Mouse (Mus musculus) right cerebral cortex, postnatal 4 days (tissue): ENCODE measurements around the gene Lrfn5.

Source experiments
- DNase-seq: peaks from one replicate; pipeline ENCODE4 v3.0.0-alpha.2; 2022

Gene Lrfn5

GRCm38 (mm10) chr12:61522829-61523370 is at the start of gene Lrfn5:
Lrfn5 (plus strand) TSS chr12:61523150.
- DNase-seq: peak; percentile 72

DNA sequence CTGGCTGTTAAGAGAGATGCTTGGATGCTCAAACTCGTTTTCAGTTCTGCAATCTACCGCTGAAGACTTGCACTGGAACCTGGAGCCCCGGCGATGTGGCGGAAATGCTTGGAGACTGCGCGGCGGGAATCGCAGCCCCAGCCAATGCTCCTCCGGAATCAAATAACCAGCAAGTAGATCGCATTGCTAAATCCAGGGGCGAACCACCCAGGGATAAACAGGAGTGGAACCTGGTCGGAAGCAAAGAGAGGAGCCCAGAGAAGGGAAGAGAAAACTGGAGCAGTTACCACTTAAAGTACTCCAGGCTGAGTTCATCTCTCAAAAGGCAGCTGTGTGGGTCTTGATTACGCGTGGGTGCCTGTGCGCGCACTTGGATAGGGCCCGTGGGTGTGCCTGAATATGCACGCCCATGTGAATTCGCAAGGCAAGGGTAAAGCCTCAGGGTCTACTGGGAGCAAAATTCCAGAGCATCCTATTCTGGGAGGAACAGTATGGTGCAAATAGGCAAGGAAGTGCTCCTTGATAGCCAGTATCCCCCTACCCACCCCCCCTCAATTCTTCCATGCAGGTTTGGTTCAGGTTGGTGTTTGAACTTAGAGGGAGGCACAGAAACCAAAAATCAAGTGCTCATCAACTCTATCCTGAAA is 1.3 kb upstream of the Lrfn5 start:
- peak; percentile 27 for DNase-seq

DNA sequence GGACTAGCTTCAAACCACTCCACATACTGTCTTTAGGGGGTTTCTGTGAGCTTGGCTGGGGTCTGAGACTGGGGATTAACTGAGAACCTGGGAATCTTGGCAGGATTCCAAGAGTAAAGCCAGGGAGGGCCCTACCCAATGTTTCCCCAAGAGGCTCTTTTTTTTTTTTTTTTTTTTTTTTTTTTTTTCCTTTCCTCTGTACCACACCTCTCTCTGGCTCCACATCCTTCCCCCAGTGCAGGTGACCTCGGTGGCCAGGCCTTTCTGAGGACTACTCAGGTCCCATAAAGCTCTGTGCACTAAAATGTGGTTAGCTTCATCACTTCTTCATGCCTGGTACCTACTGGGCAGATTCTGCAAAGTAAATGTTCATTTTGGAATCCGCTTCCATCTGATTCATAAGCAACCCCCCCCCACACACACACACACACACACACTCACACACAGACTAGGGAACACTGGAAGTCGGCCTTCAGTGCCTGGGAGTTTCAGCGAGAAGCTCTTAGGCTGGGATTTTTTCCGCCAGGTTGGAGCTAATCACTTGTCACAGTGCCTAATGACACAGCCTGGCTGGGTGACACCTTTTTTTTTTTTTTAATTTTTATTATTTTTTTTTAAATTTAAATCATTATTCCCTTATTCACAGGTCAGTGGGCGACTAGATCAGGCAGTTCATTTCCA is 662 bp upstream of the Lrfn5 start:
- DNase-seq: peak; percentile 22

- peak; percentile 20 for DNase-seq
Observed at GRCm38 (mm10) chr12:61523631-61524182, 757 bp downstream of the Lrfn5 start.

DNA sequence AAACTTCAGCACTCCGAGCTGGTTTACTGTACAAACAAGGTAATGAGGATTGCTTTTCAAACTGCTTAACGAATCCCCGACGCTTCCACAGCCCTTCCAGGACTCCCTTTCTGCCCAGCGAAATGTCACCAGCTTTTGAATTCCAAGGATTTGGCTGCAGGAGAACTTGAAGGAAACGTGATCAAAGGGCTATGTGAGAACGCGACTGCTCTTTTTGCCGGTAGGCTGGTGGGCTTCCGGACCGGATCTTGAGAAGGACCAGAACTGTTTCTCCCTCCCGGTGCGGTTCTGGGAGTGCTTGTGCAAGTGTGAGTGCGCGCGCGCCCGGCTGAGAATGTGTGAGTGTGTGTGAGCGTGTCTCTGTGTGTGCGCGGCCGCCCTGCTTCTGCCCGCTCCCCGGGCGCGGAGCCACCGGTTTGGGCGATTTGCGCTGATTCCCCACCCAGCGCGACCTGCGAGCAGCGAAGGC is 1.3 kb downstream of the Lrfn5 start:
- DNase-seq: peak; percentile 61

- DNase-seq: peak; percentile 73
Observed at GRCm38 (mm10) chr12:61526199-61526598, 3.2 kb downstream of the Lrfn5 start.

DNA sequence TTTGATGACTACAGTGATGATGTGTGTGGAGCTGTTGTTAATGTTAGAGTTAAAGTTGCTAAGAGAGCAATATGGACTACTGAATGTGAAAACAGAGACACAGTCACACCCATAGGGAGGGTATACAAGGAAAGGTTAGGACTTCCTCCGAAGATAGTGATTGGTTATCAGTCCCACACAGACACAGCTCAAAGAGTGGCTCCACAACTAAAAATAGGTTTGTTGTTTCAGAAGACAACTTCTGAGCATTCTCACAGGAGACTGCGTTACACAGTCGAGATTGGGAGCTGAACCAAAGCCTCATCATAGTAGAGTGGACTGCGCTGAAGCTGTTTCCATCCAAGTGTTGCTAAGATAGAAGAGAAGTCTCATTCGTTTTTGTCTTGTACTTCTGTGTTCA is 57.0 kb downstream of the Lrfn5 start:
- no peak for DNase-seq

DNA sequence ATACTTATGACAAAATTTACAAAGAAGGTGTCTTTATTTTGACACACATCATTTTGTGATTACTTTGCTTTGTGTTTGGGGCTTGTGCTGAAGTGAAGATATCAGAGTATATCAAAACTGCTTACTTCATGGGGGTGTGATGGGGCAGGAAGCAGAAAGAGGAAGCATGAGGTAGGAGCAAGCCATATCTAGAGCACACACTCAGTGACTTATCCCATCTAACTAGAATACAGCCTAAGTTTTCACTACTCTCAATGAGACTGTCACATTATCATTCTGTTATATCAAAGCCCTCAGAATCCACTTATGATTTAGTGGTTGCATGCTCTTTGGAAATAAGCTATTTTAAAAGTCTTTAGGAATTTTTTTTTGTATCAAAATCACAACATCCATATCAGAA is 77.4 kb downstream of the Lrfn5 start:
- DNase-seq: no peak

DNA sequence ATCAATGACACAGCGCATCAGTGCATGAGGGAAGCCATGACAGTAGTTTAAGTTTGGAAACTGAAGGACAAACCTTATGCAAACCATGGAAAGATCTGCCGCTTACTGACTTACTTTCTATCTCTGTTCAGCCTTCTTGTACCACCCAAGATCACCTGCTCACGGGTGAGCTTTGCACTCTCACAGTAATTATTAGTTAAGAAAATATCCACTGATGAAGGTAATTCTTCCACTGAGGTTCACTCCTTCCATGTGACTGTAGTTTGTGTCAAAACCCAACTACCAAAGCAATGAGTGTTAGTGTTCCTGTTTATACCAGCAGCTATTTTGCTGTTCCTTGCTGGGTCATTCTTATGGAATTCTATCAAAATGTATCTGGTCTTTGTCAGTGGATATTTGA is 84.9 kb downstream of the Lrfn5 start:
- no peak for DNase-seq

DNA sequence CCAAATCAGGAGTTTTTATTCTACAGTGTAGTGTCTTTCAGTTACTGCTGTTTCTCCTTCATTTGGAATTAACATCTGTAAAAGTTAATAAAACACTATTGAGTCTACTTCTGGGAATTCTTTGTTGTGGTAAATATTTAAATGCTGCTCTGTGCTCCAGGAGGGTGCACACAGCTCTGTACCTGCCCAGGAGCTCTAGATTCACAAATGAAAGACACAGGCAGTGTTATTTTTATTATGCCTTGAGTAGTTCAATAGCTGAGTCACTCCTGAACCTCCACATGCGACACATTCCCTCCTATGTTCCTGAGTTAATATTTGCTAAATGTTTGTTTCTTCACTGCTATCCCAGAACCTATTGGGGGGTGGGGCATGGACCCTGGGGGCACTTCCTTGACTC is 87.1 kb downstream of the Lrfn5 start:
- DNase-seq: no peak

DNA sequence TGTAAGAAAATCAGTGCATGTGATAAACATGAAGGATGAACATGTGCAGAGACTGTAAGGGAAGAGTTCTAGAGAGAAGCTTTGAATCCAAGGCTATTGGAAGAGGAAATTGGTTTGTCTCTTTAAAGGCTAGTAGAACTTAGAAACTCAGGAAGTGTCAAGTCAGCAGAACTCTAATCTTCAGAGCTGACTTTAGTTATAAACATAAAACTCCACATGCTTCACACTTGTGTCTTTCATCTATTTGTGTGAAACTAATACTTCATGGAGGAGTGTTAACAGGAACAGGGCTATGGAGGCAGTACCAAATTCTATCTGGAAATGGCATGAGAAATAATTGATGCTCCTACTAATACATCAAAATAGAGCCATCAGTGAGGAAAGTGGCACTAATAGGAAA is 101.6 kb downstream of the Lrfn5 start:
- no peak for DNase-seq

DNA sequence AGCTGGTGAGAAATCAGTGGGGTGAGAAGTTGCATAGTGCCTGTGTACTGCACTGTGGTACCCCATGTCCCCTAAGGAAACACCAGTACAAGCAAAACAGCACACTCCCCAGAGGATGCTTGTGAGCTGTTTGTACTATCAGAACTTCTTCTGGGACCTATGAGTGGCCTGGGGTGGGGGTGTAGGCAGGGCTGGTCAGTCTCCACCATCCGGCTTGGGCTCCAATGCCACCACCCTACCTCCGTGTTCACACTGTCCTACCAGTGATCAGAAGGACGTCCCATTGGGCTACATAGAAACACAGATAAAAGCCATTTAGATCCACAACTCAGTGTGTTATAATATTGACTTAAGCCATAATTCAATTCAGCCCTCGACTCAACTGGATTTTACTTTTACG is 131.4 kb downstream of the Lrfn5 start:
- DNase-seq: no peak

- no peak for DNase-seq
Observed at GRCm38 (mm10) chr12:61723158-61723557, 200.2 kb downstream of the Lrfn5 start.

GRCm38 (mm10) chr12:61807073-61807605 is 284.2 kb downstream of the Lrfn5 start:
- no peak for DNase-seq

GRCm38 (mm10) chr12:61823601-61824000 is 300.7 kb downstream of the Lrfn5 start:
- no peak for DNase-seq

DNA sequence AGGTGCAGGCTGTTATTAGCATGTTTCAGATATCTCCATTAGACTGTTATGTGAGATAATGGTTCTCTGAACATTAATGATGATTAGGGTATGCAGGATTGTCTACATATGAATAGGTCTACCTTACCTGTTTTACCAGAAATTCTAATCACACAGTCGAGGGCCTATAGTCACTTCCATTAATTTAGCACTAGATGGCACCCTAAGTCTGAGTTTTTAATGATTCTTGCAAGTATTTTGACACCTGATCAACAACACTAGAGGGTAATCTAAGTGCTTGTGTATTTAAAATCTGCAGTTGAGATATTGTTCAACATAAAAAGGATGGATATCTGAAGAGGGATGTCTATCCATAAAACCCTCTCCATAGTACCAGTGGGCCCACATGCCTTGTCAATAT is 303.4 kb downstream of the Lrfn5 start:
- DNase-seq: no peak

DNA sequence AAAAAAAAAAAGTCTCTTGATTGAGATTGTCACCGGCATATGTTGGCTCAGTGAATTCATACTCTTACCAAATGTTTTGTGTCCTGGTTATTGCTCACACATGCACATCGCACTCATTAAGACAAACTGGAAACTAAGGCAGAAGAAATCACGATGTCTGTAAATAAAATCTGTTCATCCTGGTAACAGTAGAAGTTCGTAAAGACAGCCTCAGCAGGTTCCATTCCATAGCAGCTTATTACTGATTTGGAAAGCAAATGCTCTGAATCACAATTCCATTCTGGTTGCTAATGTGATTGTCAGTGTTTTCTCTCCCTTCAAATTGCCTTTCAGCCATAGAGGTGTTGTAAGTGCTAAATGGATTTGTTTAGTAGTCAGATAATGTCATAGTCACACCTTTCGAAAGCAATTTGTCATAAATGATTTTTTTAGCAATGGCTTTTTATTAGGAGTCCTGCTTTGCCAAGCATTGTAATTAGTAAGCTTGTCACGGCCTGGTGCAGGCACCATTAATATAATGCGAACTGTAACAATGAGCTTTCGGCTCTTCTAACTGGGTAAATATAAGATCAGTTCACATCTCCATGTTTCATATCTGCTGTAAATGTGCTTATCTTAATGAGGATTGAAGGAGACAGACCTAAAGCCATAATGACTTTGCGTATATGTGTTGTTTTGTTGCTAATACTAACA is 319.8 kb downstream of the Lrfn5 start:
- no peak for DNase-seq

DNA sequence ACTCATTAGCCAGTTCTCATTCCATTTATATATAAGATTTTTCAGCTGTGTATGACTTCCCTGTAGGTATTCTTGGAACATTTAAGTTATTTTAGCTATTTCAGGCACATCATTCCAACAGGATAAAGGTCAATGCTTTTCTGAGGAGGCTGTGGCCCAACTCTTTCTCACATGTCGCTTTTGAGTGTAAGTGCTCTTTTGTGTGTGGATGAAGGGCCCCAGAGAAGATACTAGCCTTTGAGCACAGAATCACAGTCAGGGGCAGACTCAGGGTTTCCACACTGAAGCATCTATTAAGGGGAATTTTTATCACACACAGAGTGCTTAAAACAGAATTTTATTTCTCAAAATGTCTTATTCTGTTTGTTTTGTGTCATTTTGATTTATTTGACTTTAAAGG is 331.2 kb downstream of the Lrfn5 start:
- DNase-seq: no peak
